Mouse (Mus musculus) gastrocnemius, postnatal 36 days (tissue): Measurements from ENCODE around the gene Lck. TPM values are rescaled to one million over a fixed set of nuclear protein-coding genes. Genes with fewer than 3 reads are reported as not detected.
"Not testable (repeated sequence)": the region's sequence is repeated elsewhere in the genome, so short reads cannot be mapped to it uniquely, and the experiment has no call there.

Source experiments
- DNase-seq, 2 experiments: peaks; one replicate each; pipeline ENCODE4 v3.0.0; 2022
- intact Hi-C: fragments of 180-260 bp; cut with DNase I; formaldehyde crosslinking; loops from one replicate; pipeline ENCODE4 v1.15.1; 2025
- total RNA-seq, 2 experiments: library from RNA; stranded (reverse); gene quantifications; 2 replicates each; pipeline ENCODE4 v1.2.3; 2021

The Lck gene
- total RNA-seq, 2 experiments from 2014 or later = 6.2 TPM; not detected in 1

- DNase-seq = peak; percentile 74 to 88
- intact Hi-C loops = no loop called here
Observed at GRCm38 (mm10) chr4:129556532-129557223, 16.8 kb downstream of the Lck start.

DNA sequence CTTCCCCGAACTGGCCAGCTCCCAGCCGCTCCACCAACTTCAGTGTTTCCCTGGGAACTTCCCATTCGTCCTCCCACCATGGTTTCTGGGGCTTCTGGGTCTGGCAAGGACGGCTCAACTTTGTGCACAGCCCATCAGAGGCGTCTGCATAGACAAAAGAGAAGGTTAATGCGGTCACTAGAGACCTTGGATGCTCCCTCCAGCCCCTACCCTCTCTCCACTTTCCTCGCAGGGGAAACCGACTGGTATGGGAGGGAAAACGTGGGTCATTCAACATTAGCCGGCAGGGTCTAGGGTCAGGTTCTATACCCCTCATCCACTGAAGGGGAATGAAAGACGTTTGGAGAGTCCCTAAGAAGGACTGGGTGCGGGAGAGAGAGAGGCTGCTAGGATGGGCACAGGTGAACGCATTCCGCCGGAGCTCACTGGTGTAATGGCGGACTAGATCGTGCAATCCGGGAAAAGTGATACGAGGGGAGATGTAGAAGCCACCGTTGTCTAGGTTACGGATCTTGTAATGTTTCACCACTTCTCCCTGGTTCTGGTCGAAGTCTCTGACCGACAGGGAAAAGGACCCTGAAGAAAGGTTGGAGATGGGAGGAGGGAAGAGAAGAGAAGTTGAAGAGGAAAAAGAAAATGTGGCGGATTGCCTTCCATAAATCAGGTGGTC, 17.4 kb downstream of the Lck start:
- intact Hi-C loops = no loop called here
- no peak for DNase-seq

- intact Hi-C loops = no loop called here
- peak in 1 of 2 experiments; percentile 21 for DNase-seq
Observed at GRCm38 (mm10) chr4:129555421-129555861, 18.0 kb downstream of the Lck start.

GRCm38 (mm10) chr4:129554512-129554911, 18.9 kb downstream of the Lck start:
- intact Hi-C loops, DNase-seq: not testable (repeated sequence)

- intact Hi-C loops = no loop called here
- no peak for DNase-seq
Observed at GRCm38 (mm10) chr4:129550295-129550694, 23.1 kb downstream of the Lck start.

- intact Hi-C loops = no loop called here
Observed at GRCm38 (mm10) chr4:129549306-129549705, 24.1 kb downstream of the Lck start.

GRCm38 (mm10) chr4:129547631-129548030, 25.8 kb downstream of the Lck start:
- DNase-seq, intact Hi-C loops: not testable (repeated sequence)

More at GRCm38 (mm10) chr4:129549306-129549705, 24.1 kb downstream of the Lck start:
- no peak for DNase-seq

DNA sequence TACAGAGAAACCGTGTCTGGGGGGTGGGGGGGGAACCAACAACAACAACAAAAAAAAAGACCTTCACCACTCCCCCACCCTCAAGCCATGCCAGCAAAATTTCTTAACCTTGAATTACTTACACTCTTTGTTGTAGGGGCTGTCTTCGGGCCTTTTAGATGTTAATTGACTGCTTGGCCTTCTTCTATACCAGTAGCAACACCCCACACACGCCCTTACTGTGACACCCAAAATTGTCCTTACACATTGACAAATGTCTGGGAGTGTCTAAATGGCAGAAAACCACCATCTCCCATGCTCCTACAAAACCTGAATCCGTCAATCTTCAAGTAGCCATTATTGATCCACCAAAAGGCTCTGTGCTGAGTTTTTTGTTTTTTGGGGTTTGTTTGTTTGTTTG, 29.3 kb downstream of the Lck start:
- intact Hi-C loops = loop anchor here (5.0 kb wide), 1 partner anchor 58 kb away; the partner anchor contains the start of genes Eif3i and Tmem234

DNA sequence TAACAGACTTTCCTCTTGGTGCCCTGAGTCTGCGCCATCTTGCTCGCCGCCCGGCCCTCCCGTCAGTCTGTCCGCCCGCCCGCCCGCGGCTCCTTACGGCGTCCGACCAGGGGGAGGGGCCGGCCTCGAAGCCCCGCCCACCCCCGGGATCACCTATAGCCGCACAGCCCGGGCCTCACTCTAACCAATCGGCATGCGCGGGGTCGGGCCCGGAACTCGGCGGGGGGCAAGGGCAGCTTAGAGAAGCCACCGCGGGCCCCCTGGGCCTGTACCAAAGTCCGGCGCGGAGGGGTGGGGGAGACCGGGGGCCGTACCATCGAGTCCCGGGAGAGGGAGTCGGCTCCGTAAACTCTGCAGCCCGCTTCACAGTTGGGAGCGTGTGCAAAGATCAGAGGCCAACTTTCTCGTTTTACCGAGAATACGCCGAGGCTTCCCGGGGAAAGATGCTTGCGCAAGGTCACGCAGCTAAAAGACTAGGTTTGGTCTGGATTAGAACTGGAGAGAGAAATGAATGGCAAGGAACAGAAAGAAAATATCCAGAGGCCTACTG, 30.8 kb downstream of the Lck start, which contains the start of gene Hdac1:
TSS of gene Hdac1 (minus strand) at position 122 of the 550 bp plus-strand sequence.
- intact Hi-C loops = loop anchor here (5.0 kb wide), 1 partner anchor 60 kb away; the partner anchor contains the start of genes Eif3i and Tmem234
- peak; percentile 94 to 97 for DNase-seq

More for the DNA sequence above, 29.3 kb downstream of the Lck start:
- no peak for DNase-seq

- intact Hi-C loops = loop anchor here (5.0 kb wide), 1 partner anchor 60 kb away; the partner anchor contains the start of genes Eif3i and Tmem234
- no peak for DNase-seq
Observed at GRCm38 (mm10) chr4:129541868-129542591, 31.4 kb downstream of the Lck start.

DNA sequence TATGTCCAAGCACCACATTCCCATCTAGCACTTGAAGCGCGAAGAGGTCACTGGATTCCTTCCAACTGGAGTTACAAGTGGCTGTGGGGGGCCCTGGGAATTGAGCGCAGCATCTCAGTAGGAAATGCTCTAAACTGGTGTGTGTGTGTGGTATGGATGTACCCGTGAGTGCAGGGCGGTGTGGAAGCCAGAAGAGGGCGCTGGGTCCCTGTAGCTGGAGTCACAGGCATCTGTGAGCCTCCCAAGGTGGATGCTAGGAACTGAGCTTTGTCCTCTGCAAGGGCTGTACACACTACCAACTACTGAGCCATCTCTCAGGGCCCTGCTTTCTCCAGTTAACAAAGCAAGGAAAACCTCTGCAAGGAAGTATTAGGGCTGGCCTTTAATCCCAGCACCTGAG, 33.4 kb downstream of the Lck start:
- intact Hi-C loops = loop anchor here (5.0 kb wide), 1 partner anchor 62 kb away; the partner anchor contains the start of genes Eif3i and Tmem234
- DNase-seq = no peak

- intact Hi-C loops, DNase-seq: not testable (repeated sequence)
Observed at GRCm38 (mm10) chr4:129528901-129529300, 44.5 kb downstream of the Lck start.

DNA sequence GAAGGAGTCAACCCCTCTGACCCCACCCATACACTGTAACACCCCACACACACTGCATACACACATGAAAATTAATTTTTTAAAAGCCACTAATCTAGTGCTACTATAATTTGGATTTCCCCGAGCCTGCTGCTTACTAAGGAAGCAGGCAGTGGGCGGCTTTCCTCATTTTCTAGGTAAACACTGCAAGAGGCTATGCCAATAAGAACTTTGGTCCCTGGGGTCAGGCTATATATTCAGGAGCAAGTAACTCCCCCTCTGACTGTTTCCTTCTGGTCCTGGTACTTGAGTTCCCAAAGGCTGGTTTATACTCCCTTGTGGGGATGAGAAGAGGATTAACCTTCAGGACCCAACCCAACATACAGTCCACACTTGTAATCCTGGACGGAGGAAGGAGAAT, 47.6 kb downstream of the Lck start:
- intact Hi-C loops = no loop called here
- DNase-seq = no peak

DNA sequence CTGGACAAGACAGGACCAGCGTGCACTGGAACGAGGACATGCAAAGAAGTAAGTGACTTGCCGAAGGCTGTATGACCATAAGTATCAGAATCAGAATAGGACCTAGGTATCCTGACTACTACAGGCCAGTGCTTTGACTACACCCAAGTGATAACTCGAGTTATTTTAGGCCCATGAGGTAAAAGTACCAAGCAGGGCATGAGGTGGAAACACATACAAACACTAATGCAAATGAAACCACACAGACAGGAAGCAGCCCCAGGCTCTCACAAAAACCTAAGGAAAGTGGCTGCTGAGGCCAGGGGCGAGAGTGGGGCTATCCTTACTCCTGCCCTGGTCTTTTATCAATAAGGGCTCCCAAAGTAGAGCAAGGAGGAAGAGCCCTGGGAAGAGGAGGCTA, 48.1 kb downstream of the Lck start:
- intact Hi-C loops = no loop called here

DNA sequence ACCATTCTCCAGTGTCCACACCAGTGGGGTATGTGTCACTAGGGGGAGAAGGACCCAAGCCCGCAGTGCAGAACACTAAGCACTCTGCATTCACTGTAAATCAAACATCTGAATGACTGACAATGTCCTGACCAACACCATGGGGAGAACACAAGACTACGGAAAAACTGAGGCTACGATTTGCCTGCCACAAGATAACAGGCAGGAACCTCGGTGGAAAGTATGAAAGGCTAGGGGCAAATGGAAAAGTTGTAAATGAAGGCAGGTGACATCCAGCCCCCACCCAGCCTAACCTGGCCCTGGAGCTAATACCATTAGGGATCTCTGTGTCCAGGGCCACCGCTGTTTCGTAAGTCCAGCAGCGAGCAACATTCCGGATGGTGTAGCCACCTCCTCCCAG, 54.9 kb downstream of the Lck start:
- no peak for DNase-seq
- intact Hi-C loops = no loop called here

More for the DNA sequence above, 48.1 kb downstream of the Lck start:
- DNase-seq = no peak

DNA sequence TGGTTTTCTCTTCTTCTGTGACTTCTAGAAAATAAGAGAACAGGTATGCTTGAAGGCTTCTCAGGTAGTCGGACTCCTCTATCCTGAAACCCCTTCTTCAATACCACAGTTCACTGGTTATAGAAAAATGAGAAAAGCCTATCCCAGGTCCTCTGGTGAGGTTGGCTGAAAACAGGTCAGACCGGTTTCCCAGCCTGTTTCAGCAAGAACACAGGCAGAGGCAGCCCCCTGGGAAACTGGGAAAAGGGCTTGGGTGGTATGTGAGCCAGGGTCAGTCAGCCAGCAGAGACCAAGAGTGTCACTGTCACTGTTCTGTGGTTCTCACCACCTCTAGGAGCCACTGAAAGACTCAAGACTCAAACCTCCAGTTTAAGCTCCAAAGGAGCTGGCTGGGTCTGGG, 56.5 kb downstream of the Lck start:
- no peak for DNase-seq
- intact Hi-C loops = no loop called here

- DNase-seq = no peak
- intact Hi-C loops = no loop called here
Observed at GRCm38 (mm10) chr4:129514300-129514898, 59.0 kb downstream of the Lck start.

DNA sequence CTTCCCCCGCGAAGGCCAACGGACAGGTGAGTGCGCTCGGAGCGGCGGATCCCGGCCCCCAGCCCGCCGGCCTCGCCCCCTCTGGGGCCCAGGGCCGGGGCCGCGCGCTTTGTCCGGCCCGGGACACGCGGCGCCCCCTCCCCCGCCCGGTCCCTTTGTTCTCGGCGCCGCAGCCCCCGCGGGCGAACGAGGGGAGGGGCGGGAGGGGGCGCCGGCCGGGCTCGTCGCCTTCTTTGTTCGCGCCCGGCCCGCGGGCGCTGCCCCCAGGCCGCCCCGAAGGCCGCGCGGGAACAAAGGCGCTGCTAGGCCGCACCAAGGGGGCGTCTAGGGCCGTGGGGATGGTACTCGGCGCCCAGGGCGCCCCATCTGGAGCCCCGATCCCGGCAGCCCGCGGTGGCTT, 59.5 kb downstream of the Lck start:
- no peak for DNase-seq
- intact Hi-C loops = no loop called here

- peak; percentile 60 to 67 for DNase-seq
- intact Hi-C loops = no loop called here
Observed at GRCm38 (mm10) chr4:129513086-129513767, 60.2 kb downstream of the Lck start, which contains the start of gene Marcksl1. TSS of gene Marcksl1 (plus strand) at chr4:129513581.
